In the genomic region with DNA sequence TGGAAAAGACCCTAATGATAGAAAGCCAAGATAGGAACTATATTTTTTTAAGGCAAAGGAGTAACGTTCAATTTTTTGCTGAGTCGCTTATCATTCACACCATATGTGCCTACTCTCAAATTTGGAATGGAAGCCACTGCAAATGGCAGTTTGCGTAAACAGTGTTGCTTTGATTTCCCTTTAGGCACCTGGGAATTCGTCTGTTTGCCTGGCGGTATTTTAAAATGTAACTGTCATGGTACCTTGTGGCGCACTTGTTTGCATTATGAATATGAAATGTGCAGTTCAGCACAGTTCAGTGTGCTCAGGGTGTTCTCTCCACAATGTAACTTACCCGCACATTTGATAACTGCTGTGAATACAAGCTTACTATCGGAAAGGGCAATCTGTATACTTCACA, we compare ENCODE assay signal across 15 mouse cellular contexts.
"Had no signal": no experiment of that assay in that cellular context is flagged by ENCODE, and none has a peak within 500 bp of the region (broad histone marks: within the 10 kb centered on the region; RNA-seq: fewer than 3 reads in every experiment).

No protein-coding gene starts in this region.

- H3K27ac ChIP-seq: left cerebral cortex, adult 2 months; limb, embryonic 10.5 days; liver, embryonic 12.5 days; macrophage; midbrain, embryonic 12.5 days; neural tube, embryonic 12.5 days had no signal

- DNase-seq: kidney, adult 18-20 months; kidney, postnatal 10 days; kidney, postnatal 4 days; lung, embryonic 14.5 days; lung, postnatal 10 days; spleen, adult 18-20 months; thymus, adult 2 months; thymus, postnatal 25 days had no signal

- H3K4me3 ChIP-seq: left cerebral cortex, adult 2 months; limb, embryonic 10.5 days; liver, embryonic 12.5 days; megakaryocyte, embryonic 14.5 days; midbrain, embryonic 12.5 days; neural tube, embryonic 12.5 days had no signal

- H3K4me2 ChIP-seq: liver, embryonic 12.5 days; lung, embryonic 14.5 days; midbrain, embryonic 12.5 days; neural tube, embryonic 12.5 days had no signal

- H3K27me3 ChIP-seq: liver, embryonic 12.5 days; megakaryocyte, embryonic 14.5 days; midbrain, embryonic 12.5 days; neural tube, embryonic 12.5 days had no signal

- H3K36me3 ChIP-seq: limb, embryonic 10.5 days; liver, embryonic 12.5 days; midbrain, embryonic 12.5 days; neural tube, embryonic 12.5 days had no signal

- H3K9ac ChIP-seq: liver, embryonic 12.5 days; lung, embryonic 14.5 days; midbrain, embryonic 12.5 days; neural tube, embryonic 12.5 days had no signal

- ATAC-seq: liver, embryonic 12.5 days had no signal

- H3K4me1 ChIP-seq: limb, embryonic 10.5 days; liver, embryonic 12.5 days; megakaryocyte, embryonic 14.5 days; midbrain, embryonic 12.5 days; neural tube, embryonic 12.5 days had no signal

- H3K9me3 ChIP-seq: limb, embryonic 10.5 days; liver, embryonic 12.5 days; midbrain, embryonic 12.5 days; neural tube, embryonic 12.5 days had no signal
